Mouse (Mus musculus): ENCODE data around the gene Ctss.

DNA sequence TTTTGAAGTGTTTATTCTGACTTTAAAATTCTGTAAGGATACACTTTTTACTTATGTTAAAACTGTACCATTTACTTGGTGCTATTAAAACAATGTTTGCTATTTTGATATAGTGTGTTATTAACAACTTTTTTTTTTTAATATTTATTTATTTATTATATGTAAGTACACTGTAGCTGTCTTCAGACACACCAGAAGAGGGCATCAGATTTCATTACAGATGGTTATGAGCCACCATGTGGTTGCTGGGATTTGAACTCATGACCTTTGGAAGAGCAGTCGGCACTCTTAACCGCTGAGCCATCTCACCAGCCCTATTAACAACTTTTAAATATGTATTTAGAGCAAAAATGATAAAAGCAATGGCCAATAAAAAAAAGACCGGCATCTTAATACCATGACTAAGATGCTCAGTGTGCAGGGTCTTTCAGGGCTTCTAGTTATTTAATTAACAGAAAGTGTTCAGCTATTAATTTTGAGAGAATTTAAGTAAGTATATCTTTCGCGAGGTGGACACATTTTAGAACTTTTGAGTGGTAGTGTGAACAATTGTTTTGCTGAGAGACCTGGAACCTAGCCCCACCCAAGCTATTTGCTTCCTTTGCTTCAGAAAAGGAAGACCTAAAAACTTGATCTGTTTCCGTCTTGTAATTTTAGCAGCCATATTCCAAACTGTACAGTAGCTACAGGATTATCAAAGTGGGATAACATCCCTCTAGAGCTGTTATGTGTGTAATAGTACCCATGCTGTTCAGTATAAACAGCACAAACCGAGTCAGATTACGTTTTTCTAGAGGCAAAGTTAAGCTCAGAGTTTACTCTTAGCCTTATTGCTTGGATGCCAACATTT is 61.4 kb downstream of the Ctss start:
- TF ChIP-seq POLR2A (IDR thresholded peaks at IDR 0.05; ENCODE audit: insufficient read depth, low read length) (no peak), CTCF (IDR thresholded peaks at IDR 0.05; ENCODE audit: low read depth, low read length) (no peak), EP300 (IDR thresholded peaks at IDR 0.05; ENCODE audit: insufficient read depth, low read depth, low read length) (no peak)

All from ES-Bruce4 (cell line).